Mouse (Mus musculus) spleen, adult 2 months (tissue): ENCODE data around the gene Lrp6.

Experiments
- CTCF ChIP-seq: fragments of 200-500 bp; IDR thresholded peaks from 2 replicates; pipeline ENCODE4 v1.5.1; 2011; ENCODE audit warnings: mild to moderate bottlenecking, inconsistent platforms; ENCODE audit not compliant: insufficient read depth, insufficient read length, insufficient replicate concordance; ENCODE audit errors: extremely low read depth
- POLR2A ChIP-seq: fragments of 200-500 bp; IDR thresholded peaks from 2 replicates; pipeline ENCODE4 v1.6.1; 2011; ENCODE audit warnings: low read depth, low read length, inconsistent platforms

GRCm38 (mm10) chr6:134425216-134425717 lies 141.5 kb downstream of the Lrp6 start:
- TF ChIP-seq CTCF (no peak), POLR2A (no peak)
